Mouse (Mus musculus) MEL (cell line): ENCODE results near the gene Il4i1.

ENCODE experiments used
- CHD2 ChIP-seq: IDR thresholded peaks from 2 replicates; pipeline ENCODE4 v1.6.1; 2011; ENCODE audit warnings: low read length, improper control_type of control experiment
- CTCF ChIP-seq, 3 experiments: IDR thresholded peaks in 2 of 3; conservative IDR thresholded peaks in 1 of 3; 2 replicates each; pipeline ENCODE4 v1.5.1; 2011 to 2012; ENCODE audit warnings: low read length in 3 of 3, low read depth in 2 of 3, mild to moderate bottlenecking in 2 of 3, improper control_type of control experiment in 1 of 3, inconsistent platforms in 1 of 3, mixed read lengths in 1 of 3, moderate library complexity in 1 of 3; ENCODE audit not compliant: control insufficient read depth in 1 of 3, insufficient read depth in 1 of 3, poor library complexity in 1 of 3, severe bottlenecking in 1 of 3
- EP300 ChIP-seq, 2 experiments: IDR thresholded peaks; 2 replicates each; pipeline ENCODE4 v1.6.1; 2011; ENCODE audit warnings: improper control_type of control experiment in 2 of 2, low read length in 2 of 2, low read depth in 1 of 2, mild to moderate bottlenecking in 1 of 2
- HCFC1 ChIP-seq: IDR thresholded peaks from 2 replicates; pipeline ENCODE4 v1.6.1; 2012; ENCODE audit warnings: low read depth, mild to moderate bottlenecking, inconsistent platforms, low read length, improper control_type of control experiment, moderate library complexity
- MAX ChIP-seq: IDR thresholded peaks from 2 replicates; pipeline ENCODE4 v1.6.1; 2011; ENCODE audit warnings: low read length, improper control_type of control experiment
- MXI1 ChIP-seq: IDR thresholded peaks from 2 replicates; pipeline ENCODE4 v1.6.1; 2011; ENCODE audit warnings: mild to moderate bottlenecking, low read depth, low read length, improper control_type of control experiment
- MYB ChIP-seq: IDR thresholded peaks from 2 replicates; pipeline ENCODE4 v1.6.1; 2011; ENCODE audit warnings: mild to moderate bottlenecking, low read depth, low read length, improper control_type of control experiment
- MYC ChIP-seq: IDR thresholded peaks from 2 replicates; pipeline ENCODE4 v1.6.1; 2011; ENCODE audit warnings: low read depth, mild to moderate bottlenecking, low read length, improper control_type of control experiment, moderate library complexity
- NELFE ChIP-seq: IDR thresholded peaks from 2 replicates; pipeline ENCODE4 v1.6.1; 2011; ENCODE audit warnings: low read depth, low read length, improper control_type of control experiment
- POLR2A ChIP-seq, 2 experiments: IDR thresholded peaks; 2 replicates each; pipeline ENCODE4 v1.6.1; 2011 to 2012; ENCODE audit warnings: low read length in 2 of 2, mild to moderate bottlenecking in 2 of 2, control low read depth in 1 of 2, improper control_type of control experiment in 1 of 2, low read depth in 1 of 2, moderate library complexity in 1 of 2; ENCODE audit not compliant: control insufficient read depth in 1 of 2, insufficient read depth in 1 of 2, poor library complexity in 1 of 2
- POLR2AphosphoS2 ChIP-seq: IDR thresholded peaks from 2 replicates; pipeline ENCODE4 v1.6.1; 2011; ENCODE audit warnings: low read length, improper control_type of control experiment
- SIN3A ChIP-seq: IDR thresholded peaks from 2 replicates; pipeline ENCODE4 v1.6.1; 2012; ENCODE audit warnings: low read length, improper control_type of control experiment, inconsistent platforms
- TCF12 ChIP-seq: IDR thresholded peaks from 2 replicates; pipeline ENCODE4 v1.6.1; 2014; ENCODE audit warnings: low read depth, mild to moderate bottlenecking, inconsistent platforms, low read length, improper control_type of control experiment, moderate library complexity
- UBTF ChIP-seq: IDR thresholded peaks from 2 replicates; pipeline ENCODE4 v1.6.1; 2012; ENCODE audit warnings: low read depth, mild to moderate bottlenecking, inconsistent platforms, low read length, improper control_type of control experiment, moderate library complexity, borderline replicate concordance; ENCODE audit not compliant: insufficient read depth

- TF ChIP-seq CTCF (IDR thresholded peaks at IDR 0.05 in 2 of 3, conservative IDR thresholded peaks at IDR 0.05 in 1 of 3; ENCODE audit: control insufficient read depth in 1 of 3, insufficient read depth in 1 of 3, low read depth in 2 of 3, low read length in 3 of 3, poor library complexity in 1 of 3, severe bottlenecking in 1 of 3): no peak
- TF ChIP-seq HCFC1: no peak
- TF ChIP-seq MAX: no peak
- TF ChIP-seq NELFE: no peak
- TF ChIP-seq POLR2A (IDR thresholded peaks at IDR 0.05; ENCODE audit: control insufficient read depth in 1 of 2, insufficient read depth in 1 of 2, low read depth in 1 of 2, low read length in 2 of 2, poor library complexity in 1 of 2): no peak
- TF ChIP-seq UBTF: no peak
- TF ChIP-seq MYB: no peak
- no peak for TF ChIP-seq TCF12
- no peak for TF ChIP-seq EP300 (IDR thresholded peaks at IDR 0.05; ENCODE audit: low read depth in 1 of 2, low read length in 2 of 2)
- TF ChIP-seq SIN3A: no peak
- TF ChIP-seq CHD2: no peak
- no peak for TF ChIP-seq POLR2AphosphoS2
- TF ChIP-seq MYC: no peak
- TF ChIP-seq MXI1: no peak
Observed at GRCm38 (mm10) chr7:44868465-44868864, 52.3 kb downstream of the Il4i1 start.
